Mouse (Mus musculus) retina, adult 2 months (tissue): ENCODE measurements at regions not wholly inside any gene's neighbourhood (a gene's known extent, or its start where the extent isn't known, plus 50 kb on each side); places are given as distances from the start of the nearest gene placed in this dataset.

Source experiments
- DNase-seq: peaks from one replicate; pipeline ENCODE4 v3.0.0-alpha.2; 2012; ENCODE audit warnings: low read depth, low spot score

GRCm38 (mm10) chr14:58499501-58499900, 429.2 kb downstream of the Fgf9 start:
- DNase-seq, result no peak

GRCm38 (mm10) chr14:58499071-58499470, 428.7 kb downstream of the Fgf9 start:
- no peak for DNase-seq

GRCm38 (mm10) chr14:58496902-58497301, 426.6 kb downstream of the Fgf9 start:
- DNase-seq, result no peak

- no peak for DNase-seq
These were observed 424.1 kb downstream of the Fgf9 start for GRCm38 (mm10) chr14:58494400-58494987.

GRCm38 (mm10) chr14:58492118-58492517, 421.8 kb downstream of the Fgf9 start:
- DNase-seq, result no peak

- DNase-seq, result no peak
These were observed 418.5 kb downstream of the Fgf9 start for GRCm38 (mm10) chr14:58488803-58489202.

GRCm38 (mm10) chr14:58487836-58488235, 417.5 kb downstream of the Fgf9 start:
- DNase-seq, result no peak

- DNase-seq, result no peak
These were observed 410.1 kb downstream of the Fgf9 start for GRCm38 (mm10) chr14:58480454-58480853.

GRCm38 (mm10) chr14:58470678-58471077, 400.3 kb downstream of the Fgf9 start:
- no peak for DNase-seq

GRCm38 (mm10) chr14:58468451-58468850, 398.1 kb downstream of the Fgf9 start:
- DNase-seq, result no peak

- DNase-seq, result no peak
These were observed 397.5 kb downstream of the Fgf9 start for GRCm38 (mm10) chr14:58467856-58468255.

- no peak for DNase-seq
These were observed 376.5 kb downstream of the Fgf9 start for GRCm38 (mm10) chr14:58446776-58447354.

GRCm38 (mm10) chr14:58444496-58444895, 374.1 kb downstream of the Fgf9 start:
- DNase-seq, result no peak

GRCm38 (mm10) chr14:58442501-58442900, 372.2 kb downstream of the Fgf9 start:
- DNase-seq, result no peak

GRCm38 (mm10) chr14:58439963-58440362, 369.6 kb downstream of the Fgf9 start:
- no peak for DNase-seq

GRCm38 (mm10) chr14:58436096-58436495, 365.7 kb downstream of the Fgf9 start:
- no peak for DNase-seq

- no peak for DNase-seq
These were observed 356.1 kb downstream of the Fgf9 start for GRCm38 (mm10) chr14:58426472-58426871.

GRCm38 (mm10) chr14:58421904-58422303, 351.6 kb downstream of the Fgf9 start:
- no peak for DNase-seq

- no peak for DNase-seq
These were observed 347.2 kb downstream of the Fgf9 start for GRCm38 (mm10) chr14:58417545-58417944.

- no peak for DNase-seq
These were observed 321.8 kb downstream of the Fgf9 start for GRCm38 (mm10) chr14:58392055-58392726.

GRCm38 (mm10) chr14:58390741-58391140, 320.4 kb downstream of the Fgf9 start:
- DNase-seq, result no peak

GRCm38 (mm10) chr14:58387348-58388000, 317.1 kb downstream of the Fgf9 start:
- DNase-seq, result no peak

GRCm38 (mm10) chr14:58375056-58375455, 304.7 kb downstream of the Fgf9 start:
- DNase-seq, result no peak
